Mouse (Mus musculus) midbrain, postnatal 0 days (tissue): Measurements from ENCODE around the gene Uncx. TPM values are rescaled to one million over a fixed set of nuclear protein-coding genes. Genes with fewer than 3 reads are reported as not detected.
A peak's percentile ranks its signal among the peaks of the same experiment; 100 is the strongest.

Source experiments
- ATAC-seq: fragments of 200-750 bp; cut with Nextera tagmentation; 2 replicates; pipeline ENCODE4 v1.8.0; 2017; ENCODE audit warnings: moderate number of reproducible peaks, mild to moderate bottlenecking, moderate TSS enrichment, moderate library complexity; ENCODE audit not compliant: low FRiP score
- DNase-seq: peaks from one replicate; pipeline ENCODE4 v3.0.0-alpha.2; 2015; ENCODE audit warnings: low spot score
- H3K27ac ChIP-seq: fragments of 300-500 bp; sonication (generic); 2 replicates; pipeline ENCODE4 v1.5.1; 2014; ENCODE audit warnings: low read depth, mild to moderate bottlenecking, low read length, mixed read lengths
- H3K27me3 ChIP-seq: fragments of 300-500 bp; sonication (generic); 2 replicates; pipeline ENCODE4 v1.6.1; 2014; ENCODE audit warnings: low read length, control low read depth, mixed read lengths; ENCODE audit not compliant: insufficient read depth
- H3K36me3 ChIP-seq: fragments of 300-500 bp; sonication (generic); 2 replicates; pipeline ENCODE4 v1.6.1; 2014; ENCODE audit warnings: low read length, control low read depth, mixed read lengths; ENCODE audit not compliant: insufficient read depth
- H3K4me1 ChIP-seq: fragments of 300-500 bp; sonication (generic); 2 replicates; pipeline ENCODE4 v1.6.1; 2014; ENCODE audit warnings: mild to moderate bottlenecking, control low read depth, antibody characterized with exemption, low read length, mixed read lengths; ENCODE audit not compliant: insufficient read depth
- H3K4me2 ChIP-seq: fragments of 300-500 bp; sonication (generic); 2 replicates; pipeline ENCODE4 v1.6.1; 2014; ENCODE audit warnings: low read depth, mild to moderate bottlenecking, low read length, mixed read lengths; ENCODE audit not compliant: poor library complexity, severe bottlenecking
- H3K4me3 ChIP-seq: fragments of 300-500 bp; sonication (generic); 2 replicates; pipeline ENCODE4 v1.5.1; 2014; ENCODE audit warnings: low read depth, mild to moderate bottlenecking, low read length, moderate library complexity
- H3K9ac ChIP-seq: fragments of 300-500 bp; sonication (generic); replicated peaks from 2 replicates; pipeline ENCODE4 v1.6.1; 2014; ENCODE audit warnings: mild to moderate bottlenecking, low read length, moderate library complexity, mixed read lengths; ENCODE audit not compliant: poor library complexity, severe bottlenecking
- H3K9me3 ChIP-seq: fragments of 300-500 bp; sonication (generic); 2 replicates; pipeline ENCODE4 v1.6.1; 2016; ENCODE audit warnings: low read length, control low read depth
- CTCF ChIP-seq: IDR thresholded peaks from 2 replicates; pipeline ENCODE4 v1.5.1; 2016; ENCODE audit warnings: antibody characterized with exemption, mild to moderate bottlenecking
- WGBS: fragments of 180-500 bp; shearing (Covaris S2); extraction: QIAGEN DNeasy Blood & Tissue Kit; methylation state at CpG from one replicate; pipeline ENCODE4 v1.1.7; 2014; 5-methylcytosine and 5-hydroxymethylcytosine counted together
- polyA plus RNA-seq: library from polyadenylated mRNA; unstranded; fragments of >200 nt; fragmentation: Nextera tagmentation; extraction: Ambion mirVana; gene quantifications from 2 replicates; pipeline ENCODE4 v1.2.1, GENCODE M21; 2015
- total RNA-seq: library from RNA; depleted of rRNA; stranded (reverse); fragments of >200 nt; gene quantifications from 2 replicates; pipeline ENCODE4 v1.2.3, GENCODE M21; 2014

Gene Uncx
- total and polyA plus RNA-seq, 2 experiments from 2014 or later = 20.0 to 24.3 TPM

DNA sequence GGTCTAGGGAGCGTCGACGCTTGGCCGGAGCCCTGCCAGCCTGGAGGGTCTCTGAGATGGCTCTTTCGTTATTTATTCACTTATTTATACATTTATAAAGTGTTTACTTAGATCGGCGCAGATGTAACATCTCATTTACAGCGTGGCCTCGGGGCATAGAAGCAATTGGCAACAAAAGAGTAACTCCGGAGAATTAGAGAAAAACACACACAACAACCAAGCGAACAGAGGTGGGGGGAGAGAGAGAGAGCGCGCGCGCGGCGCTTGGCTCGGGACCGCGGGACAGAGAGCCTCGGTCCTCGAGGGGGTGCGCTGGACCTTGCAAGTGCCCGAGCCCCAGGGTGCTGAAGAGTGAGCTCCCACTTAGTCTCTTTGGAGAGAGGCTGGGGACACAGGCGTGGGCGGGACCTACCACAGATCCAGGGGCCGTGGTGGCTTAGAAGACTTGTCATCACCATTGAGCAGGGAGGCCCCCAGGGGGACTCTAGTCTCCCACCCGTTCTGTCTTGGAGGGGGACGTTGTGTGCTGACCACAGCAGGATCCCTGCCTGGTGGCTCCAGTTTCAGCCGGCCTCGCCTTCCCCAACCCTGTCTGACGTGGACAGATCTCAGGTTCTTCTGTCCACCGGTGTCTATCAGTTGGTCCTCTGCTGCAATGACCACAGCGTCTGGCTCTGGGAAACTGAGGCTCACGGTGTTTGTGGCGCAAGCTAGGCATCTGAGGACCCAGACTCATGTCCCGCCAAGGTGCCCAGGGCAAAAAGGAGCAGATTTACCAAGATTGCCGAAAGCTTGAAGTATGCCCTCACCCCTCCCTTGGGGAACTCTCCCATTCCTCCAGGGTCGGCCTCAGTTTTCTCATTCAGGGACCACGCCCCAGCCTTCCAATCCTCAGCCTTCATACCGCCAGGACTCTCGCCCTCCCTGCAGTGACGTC lies 14.5 kb downstream of the Uncx start:
- WGBS = 5% methylated on average over 38 of the region's 43 CpGs

DNA sequence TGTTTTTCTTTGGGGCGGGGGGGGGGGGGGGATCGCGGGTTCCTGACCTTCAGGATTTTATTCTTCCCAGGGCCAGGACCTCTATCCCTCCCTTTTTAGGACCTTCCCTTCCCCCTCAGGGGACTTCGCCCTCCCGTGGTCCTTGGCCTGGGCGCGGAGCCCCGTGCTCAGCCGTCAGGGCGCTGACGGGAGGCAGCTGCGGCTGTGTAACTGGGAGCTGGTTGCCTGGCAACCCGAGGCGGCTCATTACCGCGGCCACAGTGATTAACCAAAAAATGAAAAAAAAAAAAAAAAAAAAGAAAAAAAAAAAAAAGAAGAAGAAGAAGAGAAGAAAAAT lies 15.1 kb downstream of the Uncx start:
- H3K36me3 ChIP-seq = no peaks in the 10 kb centered on the region
- H3K4me2 ChIP-seq = peak overlapping the region; percentile 32
- H3K9ac ChIP-seq = 0 out of 2 replicates have a peak overlapping the region, but pooled peaks have one; percentile 13
- DNase-seq (peak; percentile 76), ATAC-seq (no peak)
- 0 out of 2 replicates have a peak overlapping the region, but pooled peaks have one; percentile 12 for H3K4me3 ChIP-seq
- H3K27me3 ChIP-seq = peaks cover 42% of the 10 kb centered on the region
- under 1% methylated on average over 15 of the region's 16 CpGs for WGBS
- peaks cover 4% of the 10 kb centered on the region; the same call in 1 of the 2 replicates for H3K4me1 ChIP-seq
- no peak overlapping the region for H3K27ac ChIP-seq
- no peak for TF ChIP-seq CTCF
- H3K9me3 ChIP-seq = no peaks in the 10 kb centered on the region

More for the DNA sequence above, 14.5 kb downstream of the Uncx start:
- Histone ChIP-seq H3K4me2 (peak overlapping the region; percentile 32), H3K27me3 (peaks cover 38% of the 10 kb centered on the region), H3K36me3 (no peaks in the 10 kb centered on the region), H3K4me1 (peaks cover 4% of the 10 kb centered on the region; the same call in 1 of the 2 replicates), H3K27ac (no peak overlapping the region; the same call in 1 of the 2 replicates), H3K9me3 (no peaks in the 10 kb centered on the region), H3K9ac (peak overlapping the region; percentile 13; the same call in 1 of the 2 replicates), H3K4me3 (peak overlapping the region; percentile 12; the same call in 1 of the 2 replicates)
- ATAC-seq (no peak), DNase-seq (no peak)
- TF ChIP-seq CTCF = no peak

DNA sequence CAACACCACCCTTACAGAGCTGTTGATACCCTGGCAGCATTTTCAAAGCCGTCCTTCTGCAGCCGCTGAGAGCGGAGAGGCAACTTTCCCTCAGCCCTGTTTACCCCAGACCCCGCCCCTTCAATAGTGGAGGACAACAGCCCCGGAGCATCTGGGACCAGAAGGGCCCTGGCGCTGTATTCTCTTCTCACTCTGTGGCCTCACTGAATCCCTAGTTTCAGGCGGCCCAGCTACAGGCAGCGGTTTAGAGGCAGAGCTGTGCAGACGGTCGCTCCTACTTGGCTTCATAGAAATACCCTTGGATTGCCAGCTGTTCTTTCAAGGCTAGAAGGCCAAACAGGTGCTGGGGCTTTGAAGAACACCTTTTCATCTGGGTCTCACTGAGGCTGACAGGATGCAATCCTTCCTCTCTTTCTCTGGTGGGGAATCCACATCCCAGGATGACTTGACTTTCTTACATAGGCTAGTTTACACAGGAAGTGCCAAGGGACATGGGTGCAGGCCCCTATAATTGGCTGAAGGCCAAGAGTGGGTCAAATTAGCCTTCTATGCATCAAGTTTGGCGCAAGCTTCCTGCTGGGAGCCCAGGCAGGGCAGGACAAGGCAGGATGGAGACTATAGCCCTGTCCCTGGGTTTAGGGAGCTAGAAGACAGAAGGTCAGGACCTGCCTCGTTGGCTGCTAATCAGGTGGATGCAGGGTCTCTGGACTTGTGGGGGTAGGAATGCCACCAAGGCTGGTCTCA lies 15.8 kb downstream of the Uncx start:
- TF ChIP-seq CTCF = no peak
- H3K4me2 ChIP-seq = no peak overlapping the region
- H3K4me3 ChIP-seq = no peak overlapping the region
- DNase-seq (peak; percentile 73), ATAC-seq (no peak; the same call in 1 of the 2 replicates)
- 23% methylated on average over 12 of the region's 12 CpGs for WGBS
- peaks cover 4% of the 10 kb centered on the region; the same call in 1 of the 2 replicates for H3K4me1 ChIP-seq
- no peak overlapping the region for H3K27ac ChIP-seq
- H3K9me3 ChIP-seq = no peaks in the 10 kb centered on the region
- H3K36me3 ChIP-seq = no peaks in the 10 kb centered on the region
- no peak overlapping the region for H3K9ac ChIP-seq
- peaks cover 38% of the 10 kb centered on the region for H3K27me3 ChIP-seq

DNA sequence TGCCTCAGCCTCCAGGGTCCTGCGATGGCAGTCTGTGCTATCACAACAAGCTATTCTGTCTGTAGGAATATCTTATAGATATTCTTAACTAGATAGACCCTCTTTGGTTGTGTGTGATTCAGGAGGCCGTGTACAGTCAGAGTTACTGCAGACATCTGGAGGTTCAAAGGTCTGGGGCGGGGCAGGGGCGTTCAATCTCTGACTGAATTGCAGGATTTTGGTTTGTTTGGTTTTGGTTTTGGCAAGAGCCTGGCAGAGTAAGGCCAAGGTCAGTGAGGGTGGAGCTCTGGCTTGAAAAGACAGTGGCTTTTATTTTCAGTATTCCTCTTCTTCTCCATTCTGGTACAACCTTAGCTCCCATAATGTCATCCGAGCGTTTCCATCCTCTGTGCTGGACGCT lies 16.5 kb downstream of the Uncx start:
- no peak for TF ChIP-seq CTCF
- ATAC-seq (no peak), DNase-seq (no peak)
- Histone ChIP-seq H3K9ac (no peak overlapping the region), H3K4me3 (no peak overlapping the region), H3K4me1 (peaks cover 4% of the 10 kb centered on the region; the same call in 1 of the 2 replicates), H3K9me3 (no peaks in the 10 kb centered on the region), H3K27ac (no peak overlapping the region), H3K27me3 (peaks cover 38% of the 10 kb centered on the region), H3K36me3 (no peaks in the 10 kb centered on the region), H3K4me2 (no peak overlapping the region)
- WGBS = 57% methylated on average over 7 of the region's 7 CpGs

DNA sequence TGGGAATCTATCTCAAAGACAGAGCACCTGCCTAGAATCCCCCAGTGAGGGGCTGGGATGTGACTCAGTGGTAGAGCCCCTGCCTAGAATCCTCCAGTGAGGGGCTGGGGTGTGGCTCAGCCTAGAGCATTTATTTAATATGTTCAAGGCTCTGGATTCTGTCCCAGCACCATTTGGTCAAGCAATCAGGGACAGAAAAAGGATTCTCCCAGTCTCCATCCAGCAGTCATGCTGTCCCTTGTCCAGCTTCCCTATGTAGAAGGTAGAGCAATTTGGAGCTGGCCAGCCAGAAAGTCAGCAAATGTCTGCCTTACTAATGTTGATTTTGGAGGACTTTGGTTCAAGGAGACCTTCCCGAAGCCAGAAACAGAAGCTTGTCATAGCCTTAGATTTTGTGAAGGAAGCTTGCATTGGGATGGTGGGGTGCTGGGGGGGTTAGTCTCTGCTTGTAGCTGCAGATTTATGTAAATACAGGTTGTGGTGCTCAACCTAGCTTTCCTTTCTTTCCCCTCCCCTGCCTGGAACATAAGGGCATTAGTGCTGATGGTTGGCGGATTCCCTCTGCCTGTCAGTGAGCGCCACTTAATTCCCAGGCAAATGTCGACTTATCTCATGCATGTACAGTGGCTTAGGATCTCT lies 18.2 kb downstream of the Uncx start:
- Histone ChIP-seq H3K36me3 (no peaks in the 10 kb centered on the region), H3K9me3 (no peaks in the 10 kb centered on the region), H3K4me3 (no peak overlapping the region), H3K27me3 (peaks cover 28% of the 10 kb centered on the region), H3K9ac (no peak overlapping the region), H3K27ac (no peak overlapping the region), H3K4me2 (no peak overlapping the region), H3K4me1 (peaks cover 4% of the 10 kb centered on the region; the same call in 1 of the 2 replicates)
- 66% methylated on average over 4 of the region's 4 CpGs for WGBS
- no peak for TF ChIP-seq CTCF
- no peak for ATAC-seq
- no peak for DNase-seq
